Mouse (Mus musculus) lung, adult 18-20 months (tissue): Measurements from ENCODE around the gene Pycr2.
"Not testable (repeated sequence)": the region's sequence is repeated elsewhere in the genome, so short reads cannot be mapped to it uniquely, and the experiment has no call there.

Experiments
- DNase-seq, 2 experiments: peaks; one replicate each; pipeline ENCODE4 v3.0.0; 2022; ENCODE audit warnings: mixed read lengths in 2 of 2

The Pycr2 gene

GRCm38 (mm10) chr1:180905876-180906275 lies 1.8 kb downstream of the Pycr2 start:
- no peak for DNase-seq

- no peak for DNase-seq
Observed at GRCm38 (mm10) chr1:180906461-180907147, 2.5 kb downstream of the Pycr2 start.

DNA sequence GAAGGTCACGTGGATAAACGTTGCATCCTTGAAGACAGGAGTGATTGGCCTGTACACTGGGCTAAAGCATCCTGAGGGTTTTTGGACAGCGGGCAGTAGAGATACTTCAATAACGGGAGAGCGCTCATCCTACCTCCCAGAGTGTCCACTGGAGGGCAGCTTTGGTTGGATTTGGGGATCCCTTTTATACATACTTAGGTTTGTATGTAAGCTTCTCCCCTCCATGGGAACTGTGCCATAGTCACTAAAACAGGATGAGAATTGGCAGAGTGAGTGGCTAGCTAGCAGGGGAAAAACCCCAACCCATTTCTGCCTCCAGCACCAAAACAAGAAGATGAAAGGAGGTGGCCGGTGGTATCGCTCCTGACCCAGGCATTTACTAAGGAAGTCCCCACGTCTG lies 7.0 kb downstream of the Pycr2 start:
- no peak for DNase-seq

GRCm38 (mm10) chr1:180911653-180912287 lies 7.7 kb downstream of the Pycr2 start:
- peak; percentile 46 to 67 for DNase-seq

- DNase-seq, result no peak
Observed at GRCm38 (mm10) chr1:180912792-180913191, 8.7 kb downstream of the Pycr2 start.

- DNase-seq, result no peak
Observed at GRCm38 (mm10) chr1:180913797-180914196, 9.7 kb downstream of the Pycr2 start.

DNA sequence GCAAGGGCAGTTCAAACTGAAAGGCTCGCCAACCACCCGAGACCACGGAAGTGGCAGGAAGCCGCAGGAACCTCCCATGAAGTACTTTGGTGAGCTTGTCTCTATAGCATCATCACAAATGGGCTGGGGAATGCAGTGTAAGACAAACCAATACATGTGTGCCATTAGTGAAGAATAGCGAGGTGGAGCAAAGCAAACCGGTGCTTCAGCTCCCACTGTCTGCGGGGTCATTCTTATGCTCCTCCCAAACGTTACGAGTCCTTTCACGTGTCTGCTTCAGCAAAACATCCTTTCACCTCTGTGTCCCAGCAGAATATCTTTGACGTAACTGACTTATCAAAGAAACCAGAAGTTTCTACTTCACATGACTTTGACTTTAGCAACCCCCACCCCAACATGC lies 12.3 kb downstream of the Pycr2 start:
- no peak for DNase-seq

DNA sequence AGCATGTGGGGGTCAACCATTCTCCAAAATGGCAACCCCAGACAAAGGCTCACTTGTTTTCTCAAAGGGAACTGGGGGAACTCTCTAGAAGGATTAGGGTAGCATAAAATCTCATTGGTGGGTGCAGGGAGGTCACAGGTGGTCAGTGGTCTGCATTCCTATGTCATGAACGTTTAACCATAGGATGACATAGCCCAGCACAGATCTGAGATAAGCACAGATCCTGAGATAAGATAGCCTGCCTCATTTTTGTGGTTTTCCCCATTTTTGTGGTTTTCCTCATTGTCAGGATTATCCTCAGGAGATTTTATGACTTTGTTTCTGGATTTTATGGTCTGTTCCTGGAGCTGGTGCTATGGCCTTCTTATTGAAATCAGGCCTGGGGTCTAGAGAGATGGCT lies 13.0 kb downstream of the Pycr2 start:
- DNase-seq, result no peak

GRCm38 (mm10) chr1:180919686-180920085 lies 15.6 kb downstream of the Pycr2 start:
- DNase-seq, result peak in 1 of 2 experiments; percentile 40

- no peak for DNase-seq
Observed at GRCm38 (mm10) chr1:180922273-180923048, 18.4 kb downstream of the Pycr2 start.

DNA sequence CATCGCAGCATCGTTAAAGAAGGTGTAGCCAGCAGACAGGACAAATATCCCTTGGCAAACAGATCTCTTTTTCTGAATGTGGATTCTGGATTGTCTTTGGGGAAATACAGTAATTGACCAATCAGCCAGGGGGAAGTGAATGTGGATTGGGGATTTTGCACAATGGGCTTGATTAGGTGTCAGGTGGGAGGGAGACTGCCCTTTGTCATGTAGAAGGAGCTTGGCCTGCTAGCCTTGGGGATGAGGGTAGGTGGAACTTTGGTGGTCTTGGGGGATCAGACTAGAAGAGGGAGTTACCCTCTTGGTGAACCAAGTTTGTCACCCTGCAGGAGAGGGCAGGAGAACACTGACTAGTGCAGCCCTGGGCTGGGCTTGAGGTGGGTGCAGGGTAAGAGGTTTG lies 20.6 kb downstream of the Pycr2 start:
- no peak for DNase-seq

- DNase-seq, result no peak
Observed at GRCm38 (mm10) chr1:180926286-180926685, 22.2 kb downstream of the Pycr2 start.

GRCm38 (mm10) chr1:180929599-180929998 lies 25.5 kb downstream of the Pycr2 start:
- no peak for DNase-seq

- no peak for DNase-seq
Observed at GRCm38 (mm10) chr1:180931106-180931505, 27.0 kb downstream of the Pycr2 start.

GRCm38 (mm10) chr1:180933659-180934058 lies 29.6 kb downstream of the Pycr2 start:
- no peak for DNase-seq

GRCm38 (mm10) chr1:180934467-180935419 lies 30.6 kb downstream of the Pycr2 start, which contains the start of gene Lefty1:
Gene Lefty1 (plus strand): TSS chr1:180935022.
- no peak for DNase-seq

DNA sequence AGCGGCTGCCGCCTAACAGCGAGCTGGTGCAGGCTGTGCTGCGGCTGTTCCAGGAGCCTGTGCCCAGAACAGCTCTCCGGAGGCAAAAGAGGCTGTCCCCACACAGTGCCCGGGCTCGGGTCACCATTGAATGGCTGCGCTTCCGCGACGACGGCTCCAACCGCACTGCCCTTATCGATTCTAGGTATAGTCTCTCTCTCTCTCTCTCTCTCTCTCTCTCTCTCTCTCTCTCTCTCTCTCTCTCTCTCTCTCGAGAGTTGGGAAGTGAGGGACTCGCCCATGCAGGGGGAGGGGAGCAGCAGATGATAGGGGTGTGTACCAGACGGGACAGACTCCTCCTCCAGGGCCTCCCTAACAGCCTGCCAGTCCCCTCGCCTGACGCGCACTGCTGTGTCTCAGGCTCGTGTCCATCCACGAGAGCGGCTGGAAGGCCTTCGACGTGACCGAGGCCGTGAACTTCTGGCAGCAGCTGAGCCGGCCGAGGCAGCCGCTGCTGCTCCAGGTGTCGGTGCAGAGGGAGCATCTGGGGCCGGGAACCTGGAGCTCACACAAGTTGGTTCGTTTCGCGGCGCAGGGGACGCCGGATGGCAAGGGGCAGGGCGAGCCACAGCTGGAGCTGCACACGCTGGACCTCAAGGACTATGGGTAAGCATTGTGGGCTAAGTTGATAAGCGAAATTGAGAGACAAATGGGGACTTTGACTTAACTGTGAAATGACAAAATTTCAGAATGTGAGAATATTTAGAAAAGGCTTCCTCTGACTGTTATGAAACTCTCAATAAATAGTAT lies 32.7 kb downstream of the Pycr2 start:
- peak; percentile 66 to 73 for DNase-seq

DNA sequence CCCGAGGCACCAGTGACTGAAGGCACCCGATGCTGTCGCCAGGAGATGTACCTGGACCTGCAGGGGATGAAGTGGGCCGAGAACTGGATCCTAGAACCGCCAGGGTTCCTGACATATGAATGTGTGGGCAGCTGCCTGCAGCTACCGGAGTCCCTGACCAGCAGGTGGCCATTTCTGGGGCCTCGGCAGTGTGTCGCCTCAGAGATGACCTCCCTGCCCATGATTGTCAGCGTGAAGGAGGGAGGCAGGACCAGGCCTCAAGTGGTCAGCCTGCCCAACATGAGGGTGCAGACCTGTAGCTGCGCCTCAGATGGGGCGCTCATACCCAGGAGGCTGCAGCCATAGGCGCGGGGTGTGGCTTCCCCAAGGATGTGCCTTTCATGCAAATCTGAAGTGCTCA lies 33.5 kb downstream of the Pycr2 start:
- not testable (repeated sequence) for DNase-seq

GRCm38 (mm10) chr1:180938781-180939180 lies 34.7 kb downstream of the Pycr2 start:
- DNase-seq, result not testable (repeated sequence)

DNA sequence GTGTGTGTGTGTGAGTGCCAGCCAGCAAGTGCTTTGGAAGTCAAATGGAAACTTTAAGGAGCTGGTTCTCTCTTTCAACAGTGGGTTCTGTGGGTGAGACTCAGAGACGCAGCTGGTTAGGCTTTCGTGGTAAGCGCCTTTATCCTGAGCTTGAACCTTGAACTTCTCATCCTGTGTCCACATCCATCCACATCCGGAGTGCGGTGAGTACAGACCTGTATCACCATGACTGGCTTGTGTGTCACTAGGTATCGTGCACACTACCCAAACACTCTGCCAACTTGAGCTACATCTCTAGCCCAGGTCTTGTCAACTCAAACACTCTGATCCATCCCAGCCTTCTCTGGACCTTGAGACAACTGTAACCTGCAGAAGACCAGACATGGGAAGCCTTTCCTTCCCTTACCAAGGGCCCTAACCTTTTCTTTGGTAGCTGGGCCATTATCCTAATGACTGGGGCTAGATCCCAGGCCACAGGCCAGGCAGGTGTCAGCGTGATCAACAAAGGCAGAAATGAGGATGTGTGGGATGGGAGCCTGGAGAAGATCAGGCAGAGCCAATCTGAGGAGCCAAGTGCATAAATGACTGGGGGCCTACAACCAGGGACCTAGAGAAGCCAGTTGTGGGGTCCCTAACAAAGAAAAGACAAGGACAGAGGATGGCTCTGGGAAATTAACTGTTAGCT lies 36.8 kb downstream of the Pycr2 start:
- DNase-seq, result no peak

DNA sequence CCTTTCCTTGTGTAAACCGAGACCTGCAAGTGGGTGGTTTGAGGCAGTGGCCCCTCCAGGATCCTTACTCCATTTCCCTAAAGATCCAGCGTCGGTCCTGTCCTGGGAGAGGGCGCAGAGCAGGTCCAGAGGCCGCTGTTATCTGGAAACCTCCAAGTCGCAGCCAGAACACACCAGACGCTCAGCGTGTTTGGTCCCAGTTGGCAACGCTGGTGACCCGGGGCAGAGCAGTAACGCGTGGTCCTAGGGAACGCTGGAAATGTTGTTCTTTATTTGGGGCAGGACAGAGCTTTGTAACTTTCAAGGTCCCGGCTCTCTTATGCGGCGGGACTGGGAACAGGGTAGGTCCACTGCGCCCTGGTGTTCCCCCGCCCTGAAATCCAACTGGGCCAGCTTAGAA lies 37.6 kb downstream of the Pycr2 start:
- peak in 1 of 2 experiments; percentile 33 for DNase-seq
